Mouse (Mus musculus) gastrocnemius, adult 8-10 months (tissue): ENCODE results near the gene Lrrc3. TPM values are rescaled to one million over a fixed set of nuclear protein-coding genes. Genes with fewer than 3 reads are reported as not detected.
"Not testable (repeated sequence)": the region's sequence is repeated elsewhere in the genome, so short reads cannot be mapped to it uniquely, and the experiment has no call there.

Source experiments
- DNase-seq, 2 experiments: peaks; one replicate each; pipeline ENCODE4 v3.0.0; 2022; ENCODE audit warnings: low spot score in 2 of 2
- total RNA-seq, 4 experiments: library from RNA; stranded (reverse); gene quantifications; 2 replicates each; pipeline ENCODE4 v1.2.4; 2022

Gene Lrrc3
- under 1 TPM; 0.07 to 0.49 (median 0.08) TPM for total RNA-seq

DNA sequence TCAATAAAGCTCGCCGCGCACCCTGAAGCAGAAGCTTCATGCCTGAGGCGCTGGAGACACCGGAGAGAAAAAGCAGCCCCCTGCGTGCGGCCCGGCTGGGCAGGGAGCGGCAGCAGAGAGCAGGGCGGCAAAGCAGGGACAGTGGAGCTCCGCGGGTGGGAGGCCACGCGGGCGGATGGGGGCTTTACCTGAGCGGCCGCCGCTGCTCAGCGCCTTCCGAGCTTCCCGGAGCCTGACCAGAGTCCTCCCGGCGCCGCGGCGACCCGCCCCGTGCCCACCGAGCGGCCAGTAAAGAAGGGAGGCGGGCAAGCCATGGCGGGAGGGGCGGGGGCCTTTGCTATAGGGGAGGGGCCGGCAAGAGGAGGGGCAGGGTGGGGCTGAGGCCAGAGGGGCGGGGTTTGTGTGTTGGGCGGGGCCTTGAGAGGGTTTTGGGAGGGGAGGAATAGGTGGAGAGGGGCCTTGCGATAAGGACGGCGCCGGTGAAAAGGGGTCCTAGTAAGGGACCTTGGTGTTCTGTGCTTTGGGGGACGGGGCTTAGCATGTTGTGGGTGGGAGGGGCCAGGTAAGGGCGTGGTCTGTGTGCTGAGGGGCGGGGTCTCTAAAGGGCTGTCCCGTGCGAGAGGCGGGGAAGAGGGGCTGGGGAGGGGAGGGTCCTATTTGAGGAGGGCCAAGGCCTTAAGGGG lies at the start of gene Lrrc3:
TSS of gene Lrrc3 (minus strand) at position 326 of the 683 bp plus-strand sequence.
- no peak for DNase-seq

DNA sequence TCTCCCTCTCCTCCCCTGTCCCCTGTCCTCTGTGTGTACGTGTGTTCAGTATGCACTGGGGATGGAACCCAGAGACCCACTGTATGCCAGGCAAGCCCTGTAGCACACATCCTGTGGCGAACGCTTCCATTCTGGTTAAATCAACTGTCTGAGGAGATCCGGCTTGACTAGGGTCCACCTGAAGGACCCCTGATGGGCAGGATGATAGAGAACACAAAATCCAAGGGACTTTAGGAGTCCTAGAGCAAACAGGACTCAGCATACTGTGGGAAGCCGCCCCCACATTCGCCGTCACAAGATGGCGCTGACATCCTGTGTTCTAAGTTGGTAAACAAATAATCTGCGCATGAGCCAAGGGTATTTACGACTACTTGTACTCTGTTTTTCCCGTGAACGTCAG lies 48.1 kb upstream of the Lrrc3 start:
- not testable (repeated sequence) for DNase-seq

DNA sequence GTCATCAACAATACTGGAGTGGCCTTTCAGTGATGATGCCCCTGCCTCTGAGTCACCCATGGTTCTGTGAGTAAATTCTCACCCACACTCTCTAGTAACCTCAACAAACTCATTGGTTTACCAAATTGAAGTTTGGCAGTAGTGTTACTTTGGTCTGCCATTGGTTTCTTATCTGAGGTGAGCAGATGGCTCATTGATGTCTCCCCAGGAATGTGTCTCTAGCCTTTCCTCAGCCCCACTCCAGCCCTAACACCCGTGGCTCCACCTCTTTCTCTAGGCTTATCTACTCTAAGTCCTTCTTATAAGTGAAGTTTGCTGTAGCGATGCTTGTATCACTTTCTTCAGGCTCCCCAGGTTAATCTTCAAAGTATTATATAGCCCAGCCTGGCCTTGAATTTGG lies 37.3 kb upstream of the Lrrc3 start:
- no peak for DNase-seq

DNA sequence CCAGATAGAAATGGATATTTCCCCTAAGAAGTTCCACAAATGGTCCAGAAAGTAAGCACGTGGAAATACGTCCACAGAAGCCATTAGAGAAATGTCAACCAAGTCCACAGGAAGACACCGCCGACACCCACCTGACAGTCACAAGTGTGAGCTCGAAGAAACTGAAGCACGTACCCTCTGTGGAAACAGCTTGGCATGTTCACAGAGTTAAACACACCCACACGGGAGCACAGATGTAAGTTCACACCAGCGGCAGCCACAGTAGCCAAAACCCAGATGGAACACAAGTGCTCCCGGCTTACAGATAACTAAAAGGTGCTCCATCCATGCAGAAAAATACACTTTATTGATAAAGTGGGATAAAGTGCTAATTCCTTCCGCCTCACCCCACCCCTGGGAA lies 25.0 kb upstream of the Lrrc3 start:
- no peak for DNase-seq

DNA sequence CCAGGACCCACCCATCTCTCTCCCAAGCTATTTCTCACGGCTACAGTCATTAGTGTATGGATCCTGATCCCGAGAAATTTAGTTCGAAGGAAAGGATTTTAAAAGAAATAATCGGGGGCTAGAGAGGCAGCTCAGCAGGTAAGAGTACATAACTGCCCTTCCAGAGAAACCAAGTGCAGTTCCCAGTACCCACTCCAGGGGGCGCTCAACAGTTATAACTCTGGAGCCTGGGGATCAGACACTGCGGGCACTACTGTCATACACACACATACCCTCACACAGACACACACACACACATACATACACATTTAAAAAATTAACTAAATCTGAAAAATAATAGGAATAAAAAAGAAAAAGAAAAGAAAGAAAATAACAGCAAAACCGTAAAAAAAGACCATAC lies 23.8 kb upstream of the Lrrc3 start:
- DNase-seq = no peak

DNA sequence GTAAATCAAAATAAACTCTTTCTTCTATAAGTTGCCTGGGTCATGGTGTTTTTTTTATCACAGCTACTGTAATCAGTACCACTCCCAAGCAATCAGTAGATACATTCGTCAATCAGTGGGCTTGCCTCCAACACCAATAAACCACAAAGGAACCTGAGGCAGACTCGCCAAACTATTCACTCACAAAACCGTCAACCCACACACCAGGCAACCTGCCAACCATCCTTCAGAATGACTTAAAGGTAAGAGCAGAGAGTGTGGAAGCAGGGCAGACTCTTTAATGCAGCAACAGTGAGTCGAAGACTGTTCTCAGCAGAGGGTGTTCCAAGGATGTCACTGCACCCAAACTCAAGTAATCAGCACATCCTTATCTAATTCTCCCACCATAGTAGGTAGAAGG lies 20.3 kb upstream of the Lrrc3 start:
- DNase-seq = no peak

DNA sequence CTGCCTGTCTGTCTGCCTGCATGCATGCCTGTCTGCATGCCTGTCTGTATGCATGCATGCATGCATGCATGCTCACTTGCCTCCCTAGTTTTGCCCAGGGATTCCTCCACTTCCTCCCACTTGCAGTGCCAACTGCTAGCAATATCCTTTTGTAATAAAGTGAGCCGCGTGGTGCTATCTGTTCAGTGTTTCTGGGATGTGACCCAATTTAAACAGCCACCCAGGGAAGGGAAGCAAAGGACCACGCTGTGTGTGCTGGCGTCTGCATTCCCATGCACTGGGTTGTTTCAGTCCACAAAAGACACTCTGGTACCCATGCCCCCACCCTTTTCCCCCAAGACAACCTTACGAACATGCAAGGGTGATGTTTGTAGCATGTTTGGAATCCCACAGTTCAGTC lies 18.7 kb upstream of the Lrrc3 start:
- no peak for DNase-seq

DNA sequence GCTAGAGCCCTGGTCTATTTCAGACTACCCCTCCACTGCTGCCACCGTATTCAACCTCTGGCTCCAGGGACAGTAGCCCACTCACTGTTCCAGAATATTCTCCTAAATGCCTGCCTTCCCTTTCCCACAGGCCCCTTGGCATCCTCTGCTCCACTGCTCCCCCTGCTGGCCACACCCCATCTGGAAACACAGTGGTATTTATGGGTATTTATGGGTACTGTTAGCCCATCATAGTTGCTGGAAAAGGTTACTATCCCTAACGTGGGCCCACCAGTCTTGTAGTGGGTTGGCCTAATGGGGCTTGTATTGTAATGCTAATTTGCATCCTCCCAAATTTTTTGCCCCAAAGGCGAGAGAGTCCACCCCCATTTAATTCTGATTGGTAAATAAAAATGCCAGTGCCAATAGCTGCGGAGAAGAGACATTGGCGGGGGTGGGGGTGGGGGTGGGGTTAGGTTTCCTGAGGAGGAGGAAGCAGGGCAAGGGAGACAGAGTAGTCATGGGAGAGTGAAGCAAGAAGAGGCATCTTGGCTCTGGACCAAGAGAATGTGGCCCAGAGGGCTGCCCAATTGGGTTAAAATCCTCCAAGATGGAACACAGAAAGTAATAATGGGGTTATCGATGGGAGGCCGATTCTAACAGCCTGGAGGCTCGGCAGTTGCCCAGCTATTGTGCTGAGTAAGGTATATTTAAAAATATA lies 14.4 kb upstream of the Lrrc3 start:
- peak; percentile 30 to 40 for DNase-seq

DNA sequence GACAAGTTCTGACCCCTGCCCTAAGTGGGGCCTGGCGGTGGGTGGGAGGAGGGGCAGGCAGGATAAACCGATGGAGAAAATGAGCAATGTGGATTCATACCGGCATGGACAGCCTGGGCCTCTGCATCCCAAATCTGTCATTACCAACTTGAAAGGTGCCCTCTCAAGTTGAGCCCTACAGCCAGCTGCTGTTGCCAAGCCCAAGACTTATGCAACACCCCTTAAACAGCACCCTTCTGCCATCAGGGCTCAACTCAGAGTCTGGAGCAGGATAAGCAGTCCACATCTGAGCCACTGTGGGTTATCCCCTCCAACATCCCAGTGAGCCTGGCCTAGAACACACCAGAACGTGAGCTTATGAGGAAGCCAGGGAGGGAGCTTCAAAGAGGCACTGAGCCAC lies 11.0 kb upstream of the Lrrc3 start:
- DNase-seq = no peak

DNA sequence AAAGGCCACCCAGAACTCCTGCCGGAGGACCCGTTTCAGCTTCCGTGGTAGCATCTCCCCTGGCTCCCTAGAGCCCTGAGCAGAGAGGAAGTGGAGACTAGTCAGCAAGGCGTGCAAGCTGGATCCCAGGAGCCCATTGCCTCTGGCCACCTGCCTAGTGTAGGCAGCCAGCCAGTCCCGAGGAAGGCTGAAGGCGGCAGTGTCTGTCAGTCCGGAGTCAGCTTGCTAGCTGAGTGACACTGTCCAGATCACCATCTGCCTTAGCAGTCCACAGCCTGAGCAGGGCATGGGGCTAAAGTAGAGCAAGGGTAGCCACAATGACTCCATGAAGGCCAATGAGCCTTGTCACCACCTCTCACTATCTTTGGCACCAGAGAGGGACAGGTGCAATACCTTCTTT lies 10.3 kb upstream of the Lrrc3 start:
- DNase-seq = peak in 1 of 2 experiments; percentile 27

DNA sequence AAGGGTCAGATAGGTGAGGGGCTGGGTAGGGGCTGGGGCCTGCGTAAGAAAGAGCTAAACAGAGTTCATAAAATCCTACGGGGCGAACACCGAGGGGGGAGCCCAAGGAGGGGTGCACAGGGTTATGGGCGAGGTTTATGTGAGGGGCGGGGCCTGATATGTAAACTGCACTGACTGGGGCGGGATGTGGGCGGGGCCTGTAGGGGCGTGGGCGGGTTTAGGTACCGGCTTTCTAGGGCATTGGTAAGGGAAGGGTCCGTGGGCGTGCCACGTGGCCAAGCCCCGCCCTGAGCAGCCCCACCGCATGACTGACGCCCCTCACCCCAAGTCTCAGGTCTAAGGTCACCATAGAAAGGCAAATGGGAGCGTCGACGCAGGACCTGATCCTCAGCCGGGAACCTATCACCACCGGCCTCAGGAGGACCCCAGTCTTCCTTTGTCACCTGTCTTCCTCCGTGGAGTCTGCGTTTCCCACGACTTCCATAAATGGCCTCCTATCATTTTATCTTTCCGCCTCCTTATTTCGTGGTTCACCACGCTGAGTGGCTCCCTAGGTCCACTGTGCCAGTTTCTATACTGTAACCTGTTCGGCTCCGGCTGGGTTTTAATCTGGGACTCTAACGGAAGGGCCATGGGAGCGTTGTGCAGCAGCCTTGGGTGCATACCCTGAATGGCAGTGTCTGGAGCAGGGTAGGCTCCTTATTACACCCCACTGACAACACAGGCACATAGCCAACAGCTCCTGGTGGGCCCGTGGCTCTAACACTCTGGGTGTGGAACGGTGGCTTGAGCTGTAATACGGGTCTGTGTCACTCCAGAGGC lies 769 bp upstream of the Lrrc3 start:
- DNase-seq = no peak

DNA sequence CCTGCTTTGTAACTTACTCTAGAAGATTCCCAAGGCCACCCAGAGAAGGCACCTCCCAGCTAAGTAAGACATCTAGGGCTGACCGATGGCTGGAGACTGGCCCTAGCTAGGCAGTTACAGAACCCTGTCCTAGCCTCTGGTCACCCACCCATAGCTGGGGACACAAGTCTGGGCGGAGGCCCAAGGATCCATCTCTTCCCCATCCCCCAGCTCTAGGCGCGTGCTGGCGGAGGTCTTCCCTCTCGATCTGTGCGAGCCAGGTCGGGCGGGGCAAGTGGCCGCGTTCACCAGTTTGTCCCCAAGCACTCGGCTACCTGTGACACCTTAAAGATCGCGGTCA lies 495 bp downstream of the Lrrc3 start:
- DNase-seq = no peak

DNA sequence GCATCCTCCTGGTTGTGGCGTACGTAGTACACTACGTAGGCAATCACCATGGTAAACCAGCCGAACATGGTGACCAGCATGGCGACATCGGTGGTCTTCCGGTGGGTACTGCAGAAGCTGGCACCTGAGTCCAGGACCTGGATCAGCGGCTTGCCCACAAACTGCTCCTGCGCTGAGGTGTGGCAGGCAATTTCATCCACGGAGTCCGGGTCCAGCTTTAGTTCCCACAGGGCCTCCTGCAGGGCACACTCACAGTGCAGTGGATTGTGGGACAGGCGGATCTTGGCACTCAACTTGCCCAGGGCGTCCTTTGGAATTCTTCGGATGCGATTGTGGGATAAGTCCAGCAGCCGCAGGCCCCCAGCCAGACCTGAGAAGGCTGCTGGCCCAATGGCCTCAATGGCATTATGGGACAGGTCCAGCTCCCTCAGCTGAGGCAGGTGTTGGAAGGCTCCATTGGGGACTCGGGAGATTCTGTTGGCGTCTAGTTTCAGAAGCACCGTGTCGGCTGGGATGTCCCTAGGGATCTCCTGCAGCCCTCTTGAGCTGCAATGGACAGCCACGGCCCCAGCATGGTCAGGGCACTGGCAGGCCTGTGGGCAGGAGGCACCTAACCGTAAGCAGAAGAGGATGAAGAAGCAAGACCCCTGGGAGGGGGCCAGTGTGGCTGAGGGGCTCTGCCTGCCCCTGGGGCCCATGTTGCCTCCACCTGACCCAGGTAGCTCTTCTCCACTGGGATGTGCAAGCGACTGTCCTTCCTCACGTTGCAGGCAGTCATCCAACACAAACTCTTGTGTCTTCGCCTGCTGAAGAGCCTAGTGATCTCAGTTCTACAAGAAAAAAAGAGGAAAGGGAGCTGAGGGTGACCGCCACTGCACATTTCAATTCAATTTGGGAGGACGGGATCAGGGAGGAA lies 1.2 kb downstream of the Lrrc3 start:
- DNase-seq = no peak

DNA sequence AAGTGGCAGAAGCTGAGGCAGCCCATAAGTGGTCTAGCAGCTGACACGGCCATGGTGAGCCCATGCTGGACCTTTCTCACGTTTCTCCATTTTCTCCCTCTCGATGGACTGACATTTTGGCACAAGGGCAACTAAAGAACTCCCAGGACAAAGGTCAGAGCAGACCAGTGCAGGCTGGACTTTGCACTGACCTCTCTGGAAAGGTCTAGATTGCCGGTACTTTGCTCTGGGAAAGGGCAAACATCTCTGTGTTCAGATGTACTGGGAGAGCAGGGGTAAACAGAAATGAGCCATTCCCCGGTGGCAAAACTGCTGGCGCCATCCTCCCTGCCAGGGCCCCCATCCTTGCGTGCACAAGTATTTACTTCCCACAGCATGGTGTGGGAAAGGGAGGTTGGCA lies 2.2 kb downstream of the Lrrc3 start:
- no peak for DNase-seq

DNA sequence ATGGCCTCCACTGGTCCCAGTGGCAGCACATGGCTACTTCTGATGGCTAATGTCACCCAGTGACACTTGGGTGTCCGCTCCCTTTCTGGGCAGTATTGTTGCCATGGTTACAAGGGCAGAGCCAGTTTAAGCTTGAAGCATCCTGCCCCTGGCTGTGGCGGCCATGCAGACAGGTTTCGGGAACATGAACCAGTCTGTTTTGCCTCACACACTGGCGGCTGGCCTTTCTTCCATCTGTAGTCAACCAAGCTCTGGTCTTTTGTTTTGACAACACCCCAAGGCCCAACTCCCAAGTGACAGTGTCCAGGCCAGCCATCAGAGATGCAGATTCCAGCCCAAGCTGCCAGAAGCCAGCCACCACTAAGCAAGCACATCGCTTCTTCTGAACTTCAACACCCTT lies 6.8 kb downstream of the Lrrc3 start:
- DNase-seq = no peak

DNA sequence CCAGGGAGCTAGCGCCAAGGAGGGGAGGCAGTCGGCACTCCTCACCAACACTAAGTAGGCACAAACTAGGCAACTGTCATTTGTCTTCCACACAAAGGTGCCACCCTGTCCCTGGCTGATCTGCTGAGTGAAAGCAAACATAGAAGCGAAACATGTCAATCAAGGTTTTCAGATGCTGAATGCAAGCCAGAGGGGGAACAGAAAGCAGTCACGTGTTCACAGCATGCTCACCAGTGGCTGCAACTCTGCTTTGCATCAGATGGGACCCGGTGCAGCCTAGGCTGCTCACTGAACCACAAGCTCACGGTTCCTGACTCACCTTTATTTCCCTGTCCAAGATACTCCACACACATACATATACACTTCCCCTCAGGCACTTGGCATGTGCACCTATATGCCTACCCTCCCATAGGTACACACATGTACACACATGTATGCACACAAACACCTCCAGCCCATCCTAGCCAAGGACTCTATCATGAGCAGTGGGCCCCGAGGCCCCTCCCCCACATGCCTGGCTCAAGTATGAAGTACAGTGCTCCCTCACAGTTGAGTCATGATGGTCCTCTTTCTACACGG lies 11.3 kb downstream of the Lrrc3 start:
- no peak for DNase-seq

DNA sequence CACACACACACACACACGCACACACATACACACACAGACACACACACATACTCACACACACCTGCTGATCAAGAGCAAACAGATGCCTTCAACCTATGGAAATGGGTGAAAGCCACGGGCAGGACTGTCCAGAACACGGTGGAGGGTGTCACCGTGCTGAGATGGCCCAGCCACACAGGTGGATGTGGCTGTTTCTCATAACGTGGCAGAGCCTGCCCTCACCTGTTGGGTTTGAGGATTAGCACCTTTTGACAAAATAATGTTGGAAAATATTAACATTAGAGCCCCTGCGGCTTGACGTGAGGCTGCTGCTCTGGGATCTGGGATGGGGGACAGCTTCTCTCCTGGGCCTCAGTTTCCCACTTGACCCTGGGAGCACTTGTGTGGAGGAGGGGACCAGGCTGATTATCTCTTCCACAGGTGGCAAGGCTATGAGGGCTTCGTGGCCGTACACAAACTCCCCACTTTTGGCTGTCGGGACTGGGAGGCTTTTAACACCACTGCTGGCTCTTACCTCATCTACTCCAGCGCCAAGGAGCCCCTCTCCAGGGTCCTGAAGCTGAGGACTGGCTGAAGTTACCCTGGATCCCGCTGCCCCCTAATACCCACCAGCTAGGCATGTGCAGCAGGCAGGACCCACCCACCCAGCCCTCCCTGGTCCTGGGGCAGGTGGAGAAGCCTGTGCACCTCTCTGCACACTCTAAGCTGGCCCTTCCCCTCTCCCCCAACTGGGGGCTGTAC lies 16.2 kb downstream of the Lrrc3 start:
- DNase-seq = no peak

DNA sequence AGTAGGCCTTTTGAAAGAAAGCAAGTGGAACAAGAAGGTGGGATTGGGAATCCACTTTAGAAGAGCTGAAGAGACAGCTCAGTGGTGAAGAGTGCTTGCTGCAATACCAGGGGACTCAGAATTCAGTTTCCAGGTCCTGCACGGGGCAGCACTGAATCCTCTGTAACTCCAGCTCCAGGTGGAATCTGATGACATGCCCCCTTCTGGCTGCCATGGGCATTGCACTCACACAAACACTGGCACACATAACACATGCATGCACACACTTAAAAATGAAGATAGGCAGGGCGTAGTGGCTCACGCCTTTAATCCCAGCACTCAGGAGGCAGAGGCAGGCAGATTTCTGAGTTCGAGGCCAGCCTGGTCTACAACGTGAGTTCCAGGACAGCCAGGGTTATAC lies 19.8 kb downstream of the Lrrc3 start:
- no peak for DNase-seq

DNA sequence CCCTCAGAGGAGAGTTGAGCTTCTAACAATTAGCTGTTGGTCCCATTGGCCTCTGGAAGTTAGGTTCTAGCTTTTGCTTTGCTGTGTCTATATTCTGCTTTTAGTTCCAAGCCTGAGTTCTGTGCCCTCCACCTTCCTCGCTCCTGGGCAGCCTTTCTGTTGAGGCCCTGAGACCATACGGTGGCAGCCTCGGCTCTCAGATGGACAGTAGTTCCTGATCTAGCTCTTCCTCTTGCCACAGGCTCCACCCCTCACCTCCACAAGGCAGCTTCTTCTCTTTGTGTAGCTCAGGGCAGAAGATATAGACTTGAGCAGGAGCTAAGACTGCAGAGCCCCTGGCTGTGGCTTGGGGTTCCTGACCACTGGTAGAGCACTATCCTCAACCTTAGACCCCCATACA lies 22.0 kb downstream of the Lrrc3 start:
- no peak for DNase-seq

DNA sequence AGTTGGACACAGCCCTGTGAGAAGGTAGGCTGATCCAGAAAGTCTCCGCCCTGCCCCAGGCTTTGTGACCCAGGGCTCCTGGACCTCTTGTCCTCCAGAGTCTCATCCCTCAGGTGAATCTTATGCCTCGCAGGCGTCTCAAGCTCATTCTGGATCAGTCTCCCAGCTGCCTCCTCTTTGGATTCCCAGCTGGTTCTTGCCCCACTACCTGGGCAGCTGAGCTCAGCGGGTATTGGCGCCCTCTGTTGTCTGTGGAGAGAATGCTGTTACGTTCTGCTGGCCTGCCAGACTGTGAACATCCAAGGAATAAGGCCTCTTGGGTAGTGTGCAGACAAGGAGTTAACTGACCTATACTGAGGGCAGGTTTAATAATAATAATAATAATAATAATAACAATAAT lies 23.4 kb downstream of the Lrrc3 start:
- no peak for DNase-seq
